Mouse (Mus musculus) Patski (cell line): ENCODE data around the gene Olfr463. TPM values are rescaled to one million over a fixed set of nuclear protein-coding genes. Genes with fewer than 3 reads are reported as not detected.
"Not testable (repeated sequence)": the region's sequence is repeated elsewhere in the genome, so short reads cannot be mapped to it uniquely, and the experiment has no call there.

Source experiments
- ATAC-seq: fragments of 100-300 bp; one replicate; pipeline ENCODE4 v1.8.0; 2021
- CTCF ChIA-PET: fragments of 350-600 bp; sonication (Branson Sonifier 250); formaldehyde crosslinking; loops from one replicate; lab custom pipeline; 2022; ENCODE audit warnings: inconsistent platforms; lab: Charles Lee
- POLR2A ChIA-PET: fragments of 350-600 bp; sonication (Branson Sonifier 250); formaldehyde crosslinking; loops from one replicate; lab custom pipeline; 2022; ENCODE audit warnings: antibody characterized with exemption, inconsistent platforms; lab: Charles Lee
- DNase-seq: peaks from one replicate; pipeline ENCODE4 v3.0.0-alpha.2; 2011; ENCODE audit warnings: low read depth, low spot score
- H3K27me3 ChIP-seq: fragments of 371-371 bp; one replicate; pipeline ENCODE4 v1.5.1; 2021
- CTCF ChIP-seq: fragments of 100-300 bp; IDR thresholded peaks from one replicate; pipeline ENCODE4 v1.5.1; 2021
- in situ Hi-C: fragments of 300-500 bp; cut with MboI; formaldehyde crosslinking; loops from 3 replicates; pipeline ENCODE4 v1.11.1; 2018; ENCODE audit warnings: low pct_unique_long_range_greater_than_20kb, mixed read lengths
- polyA plus RNA-seq: library from polyadenylated mRNA; unstranded; gene quantifications from one replicate; pipeline ENCODE4 v1.2.3, GENCODE M21; 2021

The Olfr463 gene
- polyA plus RNA-seq, 1 experiment from 2014 or later, result not detected

DNA sequence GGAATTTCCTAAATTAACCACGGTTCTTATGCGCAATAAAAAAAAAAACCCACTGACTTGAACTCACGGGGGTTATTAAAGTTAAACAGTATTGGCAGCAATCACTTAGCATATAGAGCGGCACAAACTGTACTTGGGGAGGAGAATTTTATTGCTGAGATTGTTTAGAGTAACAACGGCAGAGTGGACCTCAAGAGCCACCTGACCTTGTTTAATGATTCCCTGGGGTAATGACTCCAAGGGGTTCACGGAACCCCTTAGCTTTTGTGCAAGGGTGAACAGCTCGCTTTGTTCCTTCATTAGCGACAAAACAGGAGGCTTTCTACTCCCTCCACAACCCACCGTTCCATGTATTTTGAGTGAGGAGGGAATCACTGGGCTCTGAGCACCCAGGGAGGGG lies 17.4 kb downstream of the Olfr463 start:
- in situ Hi-C loops, result no loop called here
- peaks cover 14% of the 10 kb centered on the region for H3K27me3 ChIP-seq
- ChIA-PET POLR2A (no interaction called here), CTCF (no interaction called here)
- no peak for TF ChIP-seq CTCF
- ATAC-seq, result no peak
- DNase-seq, result no peak

DNA sequence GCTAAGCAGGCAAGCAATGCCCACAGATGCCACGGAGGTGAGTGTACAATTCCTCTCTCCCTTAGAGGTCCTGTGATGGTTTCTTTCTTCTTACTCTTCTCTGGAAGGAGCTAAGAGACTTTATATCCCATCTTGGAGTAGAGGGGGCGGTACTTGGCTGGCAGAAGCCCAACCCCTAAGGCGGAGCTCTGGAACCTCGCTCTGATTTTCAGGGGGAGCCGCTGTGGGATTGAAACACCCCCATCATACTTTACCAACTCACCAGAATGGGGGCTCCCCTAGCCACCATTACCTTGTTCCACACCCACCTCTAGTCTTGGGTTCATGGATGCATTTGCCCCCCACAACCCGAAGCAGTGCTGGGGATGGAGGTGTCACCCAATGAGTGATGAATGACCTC lies 21.8 kb downstream of the Olfr463 start, which contains the start of gene Epx:
Gene Epx, minus strand, starts transcription at position 101 of the 400 bp plus-strand sequence.
- in situ Hi-C loops, result no loop called here
- H3K27me3 ChIP-seq, result peaks cover 14% of the 10 kb centered on the region
- no peak for TF ChIP-seq CTCF
- DNase-seq (no peak), ATAC-seq (no peak)
- CTCF ChIA-PET, result no interaction called here
- POLR2A ChIA-PET, result no interaction called here

DNA sequence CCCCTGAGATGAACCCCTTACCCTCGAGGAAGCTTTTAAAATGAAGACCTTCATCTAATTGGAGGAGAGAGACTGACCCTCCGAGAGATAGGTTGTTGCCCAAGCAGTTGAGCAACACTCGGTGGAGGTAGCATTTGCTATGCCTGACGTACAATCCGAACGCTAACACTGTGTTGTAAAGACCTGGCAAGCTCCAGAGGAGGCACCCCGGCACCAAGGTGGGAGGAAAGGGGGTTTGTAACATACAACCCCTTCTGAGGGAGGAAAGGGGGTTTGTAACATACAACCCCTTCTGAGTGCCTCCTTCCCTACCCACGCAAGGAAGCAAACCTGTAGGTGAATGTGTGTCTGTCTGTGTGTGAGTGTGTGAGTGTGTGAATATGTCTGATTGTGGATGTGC lies 25.4 kb downstream of the Olfr463 start:
- ChIA-PET POLR2A (no interaction called here), CTCF (no interaction called here)
- DNase-seq (no peak), ATAC-seq (no peak)
- H3K27me3 ChIP-seq, result peaks cover 18% of the 10 kb centered on the region
- TF ChIP-seq CTCF, result no peak
- in situ Hi-C loops, result no loop called here

DNA sequence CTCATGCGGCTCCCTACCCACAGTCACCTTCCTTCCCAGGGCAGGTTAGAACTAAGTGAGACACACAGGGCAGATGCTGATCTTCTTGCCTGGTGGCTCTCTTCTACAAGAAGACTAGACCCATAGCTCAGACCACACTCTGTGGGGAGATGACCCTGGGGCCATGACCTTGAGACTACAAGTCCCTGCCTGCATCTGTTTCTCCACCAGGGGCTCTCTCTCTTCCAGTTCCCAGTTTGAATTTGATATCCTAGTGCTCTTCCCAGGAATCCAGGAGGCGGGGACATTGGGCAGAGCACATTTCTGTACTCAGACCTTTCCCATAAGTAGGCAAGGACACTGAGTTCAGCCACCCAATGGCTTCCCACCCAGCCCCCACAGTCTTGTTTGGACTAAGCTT lies 27.1 kb downstream of the Olfr463 start:
- H3K27me3 ChIP-seq, result peaks cover 25% of the 10 kb centered on the region
- POLR2A ChIA-PET, result interaction anchor here (0.5 kb wide), 1 partner anchor 279 kb away, joined by 3 read pairs; no protein-coding TSS in a partner anchor
- CTCF ChIA-PET, result no interaction called here
- in situ Hi-C loops, result no loop called here
- DNase-seq (no peak), ATAC-seq (no peak)
- no peak for TF ChIP-seq CTCF

DNA sequence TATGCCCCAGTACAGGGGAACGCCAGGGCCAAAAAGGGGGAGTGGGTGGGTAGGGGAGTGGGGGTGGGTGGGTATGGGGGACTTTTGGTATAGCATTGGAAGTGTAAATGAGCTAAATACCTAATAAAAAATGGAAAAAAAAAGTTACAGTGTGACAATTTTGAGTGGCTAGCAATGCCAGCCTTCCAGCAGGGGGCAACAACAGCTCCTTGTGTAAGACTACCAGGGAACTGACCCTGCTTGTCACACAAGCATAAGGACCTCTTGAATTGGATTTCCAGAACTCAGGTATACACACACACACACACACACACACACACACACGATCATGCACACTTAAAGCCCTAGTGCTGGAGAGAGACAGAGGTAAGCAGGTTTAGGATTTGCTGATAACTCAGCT lies 30.3 kb downstream of the Olfr463 start:
- in situ Hi-C loops, DNase-seq: not testable (repeated sequence)
- POLR2A ChIA-PET, result interaction anchor here (0.6 kb wide), 1 partner anchor 71 kb away, joined by 3 read pairs; no protein-coding TSS in a partner anchor

DNA sequence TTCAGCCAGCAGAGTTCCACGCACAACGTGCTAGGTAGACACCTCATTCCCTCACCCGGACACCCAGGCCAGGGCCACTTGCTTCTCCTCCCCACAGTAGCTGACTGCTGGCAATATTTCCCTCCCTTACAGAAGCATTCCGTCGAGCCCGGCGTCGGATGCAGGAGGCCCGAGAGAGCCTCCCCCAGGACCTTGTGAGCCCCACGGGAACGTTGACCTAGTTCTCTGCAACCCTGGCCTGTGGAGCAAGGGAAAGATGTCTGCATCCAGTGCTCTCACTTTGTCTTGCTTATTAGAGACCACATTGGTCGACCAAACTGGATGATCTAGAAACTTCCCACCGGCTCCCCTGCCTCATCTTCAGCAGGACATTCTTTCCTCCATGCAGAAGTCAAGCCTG lies 34.4 kb downstream of the Olfr463 start:
- TF ChIP-seq CTCF, result no peak
- peaks cover 23% of the 10 kb centered on the region for H3K27me3 ChIP-seq
- ATAC-seq (no peak), DNase-seq (no peak)
- CTCF ChIA-PET, result no interaction called here
- POLR2A ChIA-PET, result interaction anchor here (0.6 kb wide), 1 partner anchor 80 kb away, joined by 3 read pairs; no protein-coding TSS in a partner anchor
- in situ Hi-C loops, result no loop called here

More for the DNA sequence above, 30.3 kb downstream of the Olfr463 start:
- not testable (repeated sequence) for ATAC-seq
- peaks cover 25% of the 10 kb centered on the region for H3K27me3 ChIP-seq
- CTCF ChIA-PET, result interaction anchor here (0.9 to 1.0 kb wide), 2 partner anchors 9 to 60 kb away, joined by 3 read pairs; no protein-coding TSS in a partner anchor

DNA sequence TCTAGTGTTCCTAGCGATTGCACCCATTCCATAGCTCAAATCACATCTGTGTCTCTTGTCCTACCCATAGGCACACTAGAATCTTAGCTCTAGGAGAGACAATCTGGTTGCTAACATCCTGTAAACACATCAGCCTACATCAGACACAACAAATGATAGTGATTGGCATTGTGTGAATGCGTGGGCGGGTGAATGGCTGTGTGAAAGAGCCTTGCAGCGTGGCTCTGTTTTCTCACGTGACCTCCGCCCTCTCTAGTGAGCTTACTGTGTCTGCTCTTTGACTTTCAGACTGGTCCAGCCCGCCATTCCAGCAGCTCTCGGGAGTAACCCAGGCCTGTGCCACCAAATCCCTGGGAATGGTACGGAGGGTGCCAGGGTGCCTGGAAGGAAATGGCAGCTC lies 36.8 kb downstream of the Olfr463 start:
- ATAC-seq, result no peak

DNA sequence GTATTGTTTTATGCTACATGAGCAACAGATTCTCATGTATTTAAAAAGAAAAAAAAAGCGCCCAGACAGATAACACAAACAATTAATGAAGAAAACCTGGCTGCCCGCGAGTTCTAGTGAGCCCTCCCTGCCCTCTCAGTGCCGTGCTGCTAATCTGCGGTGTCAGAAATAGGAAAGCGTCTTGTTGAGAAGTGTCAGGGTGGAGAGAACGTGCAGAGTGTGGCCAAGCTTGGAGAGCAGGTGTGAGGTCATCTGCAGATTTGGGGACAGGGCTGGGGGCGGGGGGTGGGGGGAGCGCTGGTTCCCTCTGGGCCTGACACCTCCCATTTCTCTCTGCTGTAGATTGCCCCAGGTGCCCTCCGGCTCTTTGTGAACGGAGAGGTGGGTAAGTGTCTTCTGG lies 37.9 kb downstream of the Olfr463 start:
- TF ChIP-seq CTCF, result no peak
- in situ Hi-C loops, result no loop called here
- ChIA-PET POLR2A (no interaction called here), CTCF (no interaction called here)
- DNase-seq (no peak), ATAC-seq (no peak)
- H3K27me3 ChIP-seq, result peaks cover 14% of the 10 kb centered on the region

More for the DNA sequence above, 36.8 kb downstream of the Olfr463 start:
- ChIA-PET POLR2A (no interaction called here), CTCF (no interaction called here)
- peaks cover 19% of the 10 kb centered on the region for H3K27me3 ChIP-seq
- in situ Hi-C loops, result no loop called here
- TF ChIP-seq CTCF, result no peak
- no peak for DNase-seq

DNA sequence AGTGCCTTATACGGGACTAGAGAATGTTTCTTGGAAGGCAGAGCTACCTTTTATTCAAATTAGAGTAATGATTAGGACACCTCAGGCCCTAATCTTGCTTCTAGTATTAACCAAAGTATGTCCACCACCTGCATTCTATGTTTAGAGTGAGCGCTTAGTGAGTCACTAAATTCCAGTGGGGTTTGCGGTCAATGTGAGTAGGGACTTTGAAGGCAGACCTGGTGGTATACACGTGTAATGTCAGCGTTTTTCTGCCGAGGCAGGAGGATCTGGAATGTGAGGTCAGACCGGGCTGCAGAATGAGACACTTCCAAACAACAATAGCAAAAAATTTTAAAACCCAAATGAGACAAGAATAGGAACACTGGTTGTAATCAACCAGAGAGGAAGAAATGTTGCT lies 42.6 kb downstream of the Olfr463 start:
- ChIA-PET POLR2A (no interaction called here), CTCF (no interaction called here)
- no peaks in the 10 kb centered on the region for H3K27me3 ChIP-seq
- ATAC-seq (no peak), DNase-seq (no peak)
- in situ Hi-C loops, result no loop called here
- no peak for TF ChIP-seq CTCF

DNA sequence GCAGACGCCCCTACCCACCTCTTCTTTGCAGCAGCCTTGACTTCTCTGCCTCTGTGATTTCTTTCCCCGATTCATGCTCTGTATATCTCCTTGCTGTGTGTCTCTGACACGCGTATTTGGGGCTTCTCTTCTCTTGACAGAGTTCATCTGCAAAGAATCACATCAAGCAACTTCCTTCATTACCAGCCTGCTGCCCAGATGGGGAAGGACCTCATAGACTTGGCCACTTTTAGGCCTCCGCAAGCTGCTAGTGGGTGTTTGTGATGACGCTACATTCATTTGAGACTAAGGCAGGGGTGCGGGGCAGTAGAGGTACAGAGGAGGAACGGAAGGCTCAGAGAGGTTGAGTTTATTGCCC lies 43.6 kb downstream of the Olfr463 start:
- no peak for TF ChIP-seq CTCF
- in situ Hi-C loops, result no loop called here
- no peaks in the 10 kb centered on the region for H3K27me3 ChIP-seq
- DNase-seq (no peak), ATAC-seq (no peak)
- POLR2A ChIA-PET, result no interaction called here
- CTCF ChIA-PET, result no interaction called here

DNA sequence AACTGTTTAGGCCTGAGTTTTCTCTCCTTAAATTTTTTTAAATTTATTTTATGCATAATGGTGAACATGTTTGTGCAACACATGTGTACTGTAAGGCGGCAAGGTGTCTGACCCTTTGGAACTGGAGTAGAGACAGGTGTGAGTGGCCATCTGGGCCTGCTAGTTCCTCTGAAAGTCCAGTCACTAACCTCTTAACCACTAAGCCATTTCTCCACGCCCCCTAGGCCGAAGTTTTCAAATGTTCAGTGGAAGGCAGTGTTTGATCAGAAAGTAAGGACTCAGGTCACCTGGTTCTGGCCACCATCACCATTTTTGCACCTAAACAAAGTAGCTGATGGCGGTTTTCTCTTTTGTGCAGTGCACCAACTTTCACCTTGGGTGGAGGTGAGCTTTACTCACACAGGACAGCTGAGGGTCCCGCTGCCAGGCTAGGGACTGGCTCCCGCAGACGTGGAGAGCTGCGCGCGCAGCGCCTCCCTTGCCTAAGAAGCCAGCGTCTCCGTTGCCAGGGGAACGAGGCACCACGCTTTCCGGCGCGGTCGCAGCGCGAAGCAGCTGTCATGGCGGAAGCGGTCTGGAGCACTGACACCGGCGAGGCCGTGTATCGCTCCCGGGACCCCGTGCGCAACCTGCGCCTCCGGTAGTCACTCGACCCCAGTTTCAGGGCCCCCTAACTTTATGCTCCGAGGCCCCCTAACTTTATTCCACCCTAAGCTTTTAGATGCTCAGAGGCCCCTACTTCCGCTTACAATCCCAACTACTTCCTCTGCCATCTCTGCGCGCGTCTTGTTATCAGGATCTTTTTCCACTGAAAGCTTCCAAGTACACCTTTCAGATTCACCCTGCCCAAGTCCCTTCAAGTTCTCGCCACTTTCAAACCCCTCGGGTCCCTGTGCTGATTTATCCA lies 44.2 kb downstream of the Olfr463 start, which contains the start of gene Mks1:
Gene Mks1, plus strand, starts transcription at position 526 of the 907 bp plus-strand sequence.
- DNase-seq, result no peak
- POLR2A ChIA-PET, result no interaction called here
- no peak for TF ChIP-seq CTCF
- in situ Hi-C loops, result no loop called here
- H3K27me3 ChIP-seq, result no peaks in the 10 kb centered on the region
- ATAC-seq, result peak; percentile 67
- CTCF ChIA-PET, result no interaction called here
